Mouse (Mus musculus): ENCODE data around the gene Klhdc2.

Klhdc2 gene

DNA sequence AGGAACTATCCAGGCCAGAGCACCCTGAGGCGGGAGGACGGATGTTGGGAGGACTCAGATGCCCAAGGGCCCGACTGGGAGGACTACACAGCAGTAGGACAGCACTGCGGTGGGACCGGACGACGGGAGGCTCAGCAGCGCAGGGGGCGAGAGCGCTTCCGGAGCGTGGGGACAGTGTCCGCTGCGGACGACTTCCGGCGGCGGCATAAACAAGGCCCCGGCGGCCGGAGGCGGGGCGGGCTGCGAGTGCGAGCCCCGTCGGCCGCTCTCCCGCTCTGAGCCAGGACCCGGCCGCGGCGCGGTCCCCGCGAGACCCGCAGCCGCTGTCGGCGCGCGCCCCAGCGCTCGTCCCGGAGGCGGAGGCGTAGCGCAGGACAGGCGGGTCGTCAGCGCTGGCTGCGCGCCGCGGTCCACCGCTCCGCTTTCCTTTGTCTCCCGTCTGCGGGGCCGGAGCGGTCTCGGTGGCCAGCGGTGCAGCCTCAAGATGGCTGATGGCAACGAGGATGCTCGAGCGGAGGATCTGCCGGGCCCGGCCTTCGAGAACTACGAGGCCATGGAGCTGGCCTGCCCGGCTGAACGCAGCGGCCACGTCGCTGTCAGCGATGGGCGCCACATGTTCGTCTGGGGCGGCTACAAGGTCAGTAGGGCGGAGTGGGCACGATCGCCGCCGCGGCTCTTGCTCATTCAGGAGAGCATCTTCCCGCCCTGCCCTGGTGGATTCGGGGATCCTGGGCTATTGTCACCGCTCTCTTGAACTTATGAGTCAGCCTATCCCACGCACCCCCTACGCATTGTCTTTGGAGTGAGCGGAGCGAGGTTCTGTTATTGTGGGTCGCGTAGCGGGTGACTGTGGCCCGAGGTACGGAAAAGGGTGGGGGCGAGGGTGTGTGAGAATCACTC, at the start of gene Klhdc2:
TSS of gene Klhdc2 (plus strand) at position 171 of the 900 bp plus-strand sequence.
- DNase-seq: peak; percentile 58 to 74

DNA sequence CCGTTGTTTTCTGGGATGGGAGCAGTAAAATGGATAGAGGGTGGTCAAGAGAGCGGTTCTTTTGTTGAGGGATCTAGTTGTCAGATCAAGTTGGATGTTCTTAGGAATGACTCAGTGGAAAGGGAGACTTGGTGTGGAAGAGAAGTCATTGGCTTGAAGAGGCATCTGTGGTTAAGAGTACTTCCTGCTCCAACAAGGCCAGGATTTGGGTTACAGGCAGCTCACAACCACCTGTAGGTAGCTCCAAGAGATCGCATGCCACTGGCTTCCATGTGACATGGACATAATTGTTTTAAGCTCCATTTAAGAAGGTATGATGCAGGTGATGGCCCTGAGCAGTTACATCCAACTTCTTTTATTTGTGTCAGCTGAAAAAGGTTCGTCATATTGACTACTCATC, 46.7 kb upstream of the Klhdc2 start:
- DNase-seq: no peak

DNA sequence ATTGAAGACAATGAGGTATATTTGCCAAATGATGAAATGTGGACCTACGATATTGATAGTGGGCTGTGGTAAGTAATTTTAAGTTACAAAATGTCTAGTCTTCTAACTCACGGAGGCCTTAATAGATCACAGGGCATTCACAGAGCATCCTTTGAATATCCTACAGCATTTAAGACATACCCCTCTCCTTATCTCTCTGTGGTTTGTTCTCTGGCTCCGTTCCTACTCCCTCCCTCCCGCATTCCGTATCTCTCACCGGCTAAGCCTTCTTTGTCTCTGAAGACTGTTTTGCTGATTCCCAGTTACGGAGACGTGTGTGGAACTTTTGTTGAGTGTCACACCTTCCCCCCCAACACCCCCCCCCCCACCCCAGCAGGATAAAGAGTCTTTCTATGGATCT, 45.7 kb upstream of the Klhdc2 start:
- DNase-seq: no peak

DNA sequence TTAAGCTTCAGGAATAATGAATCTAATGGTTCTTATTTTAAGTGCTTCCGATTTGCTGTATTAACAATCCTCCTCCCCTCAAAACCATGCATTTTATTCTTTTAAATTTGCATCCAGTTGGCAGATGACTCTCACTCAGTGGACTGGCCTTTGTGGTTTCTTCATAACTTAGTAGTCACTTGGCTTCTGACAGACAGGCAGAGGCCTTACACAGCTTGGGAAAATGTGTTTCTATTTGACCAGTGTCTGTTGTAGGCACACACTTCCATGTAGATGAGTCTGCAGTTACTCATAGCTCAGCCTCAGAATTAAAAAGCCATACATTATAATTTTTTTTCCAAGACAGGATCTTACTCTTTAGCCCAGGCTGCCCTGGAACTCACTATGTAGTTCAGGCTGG, 42.7 kb upstream of the Klhdc2 start:
- no peak for DNase-seq

DNA sequence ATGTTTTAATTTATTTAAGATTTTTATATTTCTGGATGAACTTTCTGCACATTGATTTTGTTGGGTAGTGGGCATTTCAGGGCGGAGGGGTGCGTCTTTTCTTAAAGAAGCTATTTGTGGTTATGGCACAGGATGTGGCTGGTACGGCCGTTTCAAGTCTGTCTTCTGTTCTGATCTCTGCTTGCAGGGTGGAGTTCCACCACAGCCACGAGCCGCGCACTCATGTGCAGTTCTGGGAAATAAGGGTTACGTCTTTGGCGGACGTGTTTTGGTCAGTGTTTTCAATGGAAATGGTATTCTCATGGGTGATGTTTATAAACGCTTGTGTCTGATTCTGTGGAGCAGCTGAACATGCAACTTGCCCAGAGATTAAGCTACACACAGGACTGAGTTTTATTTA, 38.6 kb upstream of the Klhdc2 start:
- peak; percentile 19 to 31 for DNase-seq

DNA sequence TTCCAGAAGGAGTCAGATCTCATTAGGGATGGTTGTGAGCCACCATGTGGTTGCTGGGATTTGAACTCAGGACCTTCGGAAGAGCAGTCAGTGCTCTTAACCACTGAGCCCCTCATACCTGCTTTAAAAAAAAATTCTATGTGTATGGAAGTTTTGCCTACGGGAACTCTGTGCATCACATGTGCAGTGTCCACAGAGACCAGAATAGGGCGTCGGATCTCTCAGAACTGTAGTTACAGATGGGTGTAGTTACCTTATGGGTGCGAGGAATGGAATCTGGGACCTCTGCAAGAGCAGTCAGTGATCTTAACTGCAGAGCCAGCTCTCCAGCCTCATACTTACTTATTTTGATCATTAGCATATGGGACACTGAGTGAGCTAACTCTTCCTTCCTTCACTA, 34.2 kb upstream of the Klhdc2 start:
- no peak for DNase-seq

DNA sequence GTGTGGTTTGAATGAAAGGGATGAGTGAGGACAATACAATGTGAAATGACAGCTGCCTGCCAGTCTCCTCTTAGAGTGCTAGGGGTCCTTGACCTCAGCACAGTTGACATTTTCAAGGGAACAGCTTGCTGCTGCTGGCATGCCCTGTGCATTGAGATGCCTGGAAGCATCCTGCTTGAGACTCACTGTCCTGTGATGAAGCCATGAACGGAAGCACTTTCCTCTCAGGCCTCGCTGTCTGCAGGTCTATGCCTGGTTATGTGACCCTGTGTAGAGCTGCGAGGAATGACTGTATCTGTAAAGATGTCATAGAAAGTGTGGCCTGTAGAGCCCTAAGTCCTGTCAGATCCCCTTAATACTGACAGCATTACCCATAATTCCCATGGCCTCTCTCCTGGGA, 31.4 kb upstream of the Klhdc2 start:
- DNase-seq: no peak

DNA sequence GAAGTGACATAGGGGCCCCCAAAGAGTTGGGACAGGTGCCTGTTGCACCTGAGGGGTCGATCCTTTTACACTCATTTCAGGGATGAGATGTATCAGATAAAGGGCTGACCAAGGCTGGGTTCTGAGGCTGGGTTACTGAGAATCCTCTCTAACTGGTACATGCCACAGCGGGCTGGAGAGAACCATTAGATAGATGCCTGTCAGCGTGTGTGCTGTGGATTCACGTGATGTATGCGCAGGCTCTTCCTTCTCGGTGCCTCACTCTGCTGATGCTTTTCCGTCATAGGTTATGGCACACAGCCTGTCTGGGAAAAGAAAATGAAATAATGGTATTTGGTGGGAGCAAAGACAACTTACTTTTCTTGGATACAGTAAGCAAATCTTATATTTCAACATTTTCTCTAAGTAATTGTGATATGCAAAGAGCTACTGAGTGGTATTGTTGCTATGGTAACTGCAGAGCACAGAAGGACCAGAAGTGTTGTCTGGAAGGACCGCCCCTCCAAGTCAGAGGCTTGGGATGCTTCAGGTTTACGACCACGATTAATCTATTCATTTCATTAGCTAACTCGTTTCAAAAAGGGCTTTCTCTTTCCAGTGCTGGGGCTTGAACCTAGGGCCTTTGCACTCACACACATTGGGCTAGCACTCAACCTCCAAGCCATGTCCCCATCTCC, 28.4 kb upstream of the Klhdc2 start:
- no peak for DNase-seq

DNA sequence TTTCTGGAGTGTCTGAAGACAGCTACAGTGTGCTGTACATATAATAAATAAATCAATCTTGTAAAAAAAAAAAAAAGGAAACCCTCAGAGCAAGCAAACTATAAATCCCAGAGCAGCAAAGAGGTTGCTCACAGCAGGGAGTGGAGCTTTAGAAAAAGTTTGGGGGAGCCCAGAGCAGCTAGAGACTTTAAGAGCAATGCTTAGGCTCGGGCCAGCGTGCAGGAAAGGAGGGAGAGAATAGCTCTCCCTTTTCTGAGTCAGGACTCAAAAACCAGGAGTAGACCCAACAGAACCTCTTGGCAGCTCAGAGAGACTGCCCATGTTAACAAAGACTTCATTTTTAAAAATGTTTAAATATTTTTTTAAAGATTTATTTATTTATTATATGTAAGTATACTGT, 27.5 kb upstream of the Klhdc2 start:
- no peak for DNase-seq

DNA sequence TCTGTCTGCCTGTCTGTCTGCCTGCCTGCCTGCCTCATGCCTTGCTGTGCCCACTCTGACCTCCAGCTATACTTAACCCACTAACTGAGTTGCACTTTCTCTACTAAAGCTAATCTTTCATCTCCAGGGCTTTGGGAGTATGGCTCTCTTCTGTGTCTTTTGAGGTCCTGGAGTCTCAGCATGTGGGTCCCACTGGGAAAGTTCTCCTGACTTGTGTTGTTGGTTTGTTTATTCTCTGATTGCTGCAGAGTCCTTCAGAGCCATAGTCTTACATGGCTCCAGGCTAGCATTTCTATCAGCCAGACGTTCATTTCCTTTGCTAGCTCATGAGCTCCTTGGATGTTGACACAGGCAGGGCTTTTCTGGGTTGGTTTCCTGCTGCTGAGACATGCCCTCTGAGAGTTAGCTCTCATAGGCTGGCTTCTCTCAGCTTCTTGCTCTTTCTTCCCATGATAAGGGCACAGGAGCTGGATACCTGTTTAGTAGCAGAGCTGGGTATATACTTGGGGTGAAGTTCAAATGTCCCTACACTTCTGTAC, 16.5 kb upstream of the Klhdc2 start:
- no peak for DNase-seq

DNA sequence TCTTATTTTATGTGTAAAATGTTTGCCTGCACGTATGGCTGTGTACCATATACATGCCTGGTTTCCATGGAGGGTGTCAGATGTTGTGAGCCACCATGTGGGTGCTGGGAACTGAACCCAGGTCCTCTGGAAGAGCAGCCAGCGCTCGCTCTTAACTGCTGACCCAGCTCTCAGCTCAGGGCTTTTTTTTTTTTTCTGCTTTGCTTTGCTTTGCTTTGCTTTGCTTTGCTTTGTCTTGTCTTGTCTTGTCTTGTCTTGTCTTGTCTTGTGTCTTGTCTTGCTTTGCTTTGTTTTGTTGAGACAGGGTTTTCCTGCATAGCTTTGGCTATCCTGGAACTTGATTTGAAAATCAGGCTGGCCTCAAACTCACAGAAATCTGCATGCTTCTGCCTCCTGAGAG, 15.6 kb upstream of the Klhdc2 start:
- DNase-seq: no peak

DNA sequence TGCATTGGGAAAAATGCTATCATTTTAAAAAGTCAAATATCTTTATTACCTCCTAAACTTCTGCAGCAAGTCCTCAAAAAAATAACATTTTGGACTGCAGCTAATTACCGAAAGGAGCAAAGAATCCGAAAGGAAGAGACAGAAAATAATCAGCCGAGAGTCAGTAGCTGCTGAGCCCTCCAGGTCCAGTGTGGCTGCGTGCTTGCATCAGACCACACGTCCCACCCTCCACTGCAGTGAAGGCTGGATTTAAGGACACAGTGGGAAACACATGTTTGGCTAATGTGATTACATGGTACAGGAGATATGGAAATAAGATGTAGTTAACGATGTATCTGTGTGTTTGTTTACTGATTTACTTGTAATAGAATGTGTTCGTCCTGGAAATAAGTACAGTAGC, 13.3 kb upstream of the Klhdc2 start:
- DNase-seq: no peak

DNA sequence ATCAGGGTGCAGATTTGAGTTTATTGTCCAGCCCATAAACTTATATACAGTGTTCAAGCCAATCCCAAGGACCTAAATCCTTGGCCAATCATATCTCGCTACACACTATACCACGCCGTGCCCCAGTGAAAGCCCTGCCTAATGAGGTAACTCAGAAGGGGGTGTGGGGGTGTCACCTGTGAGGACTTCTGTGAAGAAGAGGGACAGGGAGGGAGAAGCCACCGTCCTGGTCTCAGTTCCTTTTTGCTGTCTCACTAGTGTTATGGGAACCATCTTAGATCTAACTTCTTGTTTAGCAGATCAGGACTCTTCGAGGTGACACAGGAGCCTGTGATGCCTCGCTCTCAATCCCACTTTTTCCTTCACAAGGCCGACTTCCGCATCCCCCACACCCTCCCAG, 8.9 kb upstream of the Klhdc2 start:
- DNase-seq: peak in 1 of 2 experiments; percentile 19

DNA sequence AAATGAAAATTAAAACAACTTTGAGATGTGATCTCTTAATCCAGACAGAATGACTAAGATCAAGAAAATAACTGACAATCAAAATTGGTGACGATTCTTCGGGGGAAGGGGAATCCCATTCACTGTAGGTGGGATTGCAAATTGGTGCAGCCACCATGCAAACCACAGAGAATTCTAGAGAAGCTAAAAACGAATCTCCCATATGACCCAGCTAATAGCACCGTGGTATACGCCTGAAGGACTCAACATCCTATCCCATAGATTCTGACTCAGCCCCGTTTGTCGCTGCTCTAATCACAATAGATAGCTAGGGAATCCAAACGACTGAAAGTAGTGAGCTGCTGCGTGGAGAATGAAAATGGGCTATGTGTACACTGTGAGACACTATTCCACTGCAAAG, 7.8 kb upstream of the Klhdc2 start:
- no peak for DNase-seq

DNA sequence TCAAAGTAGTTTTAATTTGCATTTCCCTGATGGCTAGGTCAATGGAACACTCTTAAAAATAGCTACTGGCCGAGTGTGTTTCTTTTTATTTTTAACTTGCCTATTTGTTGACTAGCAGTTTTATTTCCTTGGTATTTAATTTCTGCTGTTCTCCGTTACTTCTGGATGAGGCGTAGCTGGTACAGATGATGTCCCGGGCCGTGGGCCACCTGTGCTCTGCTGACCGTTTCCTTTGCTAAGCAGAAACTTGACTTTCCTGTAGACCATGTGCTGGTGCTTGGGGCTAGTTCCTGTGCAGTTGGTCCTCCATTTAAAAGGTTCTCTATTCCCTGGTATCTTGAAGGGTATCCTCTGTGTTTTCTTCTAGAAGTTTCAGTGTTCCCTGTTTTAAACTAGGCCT, 4.1 kb upstream of the Klhdc2 start:
- DNase-seq: no peak

DNA sequence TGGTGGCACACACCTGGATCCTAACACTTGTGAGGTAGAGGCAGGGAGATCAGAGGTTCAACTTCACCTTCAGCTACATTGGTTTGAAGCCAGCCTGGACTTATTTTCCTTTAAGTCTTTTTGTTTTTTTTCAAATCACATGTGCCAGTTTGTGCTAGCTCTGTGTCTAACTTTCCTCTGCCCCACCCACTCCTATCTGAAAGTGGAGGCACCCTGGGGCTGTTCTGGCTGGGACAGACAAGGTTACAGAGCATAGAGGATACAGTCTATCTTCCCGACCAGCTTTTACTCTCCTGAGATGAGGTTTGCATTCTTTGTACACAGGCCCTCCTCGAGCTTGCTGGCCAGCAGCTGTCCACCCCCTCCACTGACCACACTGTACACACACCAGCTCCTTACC, 2.7 kb upstream of the Klhdc2 start:
- no peak for DNase-seq

DNA sequence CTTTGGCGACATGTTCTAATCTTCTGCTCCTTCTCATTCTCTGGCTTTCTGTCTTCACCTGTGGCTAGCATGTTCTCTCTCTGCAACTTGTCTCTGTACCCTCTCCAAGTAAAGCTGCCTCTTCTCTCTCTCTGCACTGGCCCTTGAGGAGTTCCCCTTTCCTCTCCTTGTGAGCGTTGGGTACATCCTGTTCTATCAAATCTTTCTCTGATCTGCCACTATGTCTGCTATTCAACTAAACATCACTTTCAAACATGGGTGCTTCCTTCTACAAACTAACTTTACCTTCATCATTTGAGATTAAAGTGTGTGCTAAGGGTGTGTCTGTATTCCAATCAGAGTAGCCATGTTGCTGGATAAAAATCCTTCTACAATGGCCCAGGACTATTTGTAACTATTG, 1.5 kb upstream of the Klhdc2 start:
- DNase-seq: no peak

DNA sequence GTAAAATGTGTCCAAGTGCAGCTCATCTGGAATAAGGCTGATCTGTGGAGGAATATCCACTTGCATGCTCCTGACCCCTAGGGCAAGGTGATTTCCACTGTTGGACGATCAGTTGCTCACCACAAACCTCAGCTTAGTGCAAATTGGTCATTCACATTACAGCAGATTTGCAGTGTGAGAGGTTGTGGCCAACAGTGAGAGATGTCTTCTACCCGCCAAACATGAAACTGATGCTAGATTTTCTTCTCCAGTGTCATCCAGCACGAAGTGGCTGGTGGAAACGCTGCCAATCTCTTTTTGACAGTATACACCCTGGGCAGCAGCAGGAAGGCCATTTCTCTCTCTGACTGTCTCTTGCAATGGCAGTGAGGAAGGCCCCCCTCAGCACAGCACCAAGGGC, 830 bp upstream of the Klhdc2 start:
- no peak for DNase-seq

DNA sequence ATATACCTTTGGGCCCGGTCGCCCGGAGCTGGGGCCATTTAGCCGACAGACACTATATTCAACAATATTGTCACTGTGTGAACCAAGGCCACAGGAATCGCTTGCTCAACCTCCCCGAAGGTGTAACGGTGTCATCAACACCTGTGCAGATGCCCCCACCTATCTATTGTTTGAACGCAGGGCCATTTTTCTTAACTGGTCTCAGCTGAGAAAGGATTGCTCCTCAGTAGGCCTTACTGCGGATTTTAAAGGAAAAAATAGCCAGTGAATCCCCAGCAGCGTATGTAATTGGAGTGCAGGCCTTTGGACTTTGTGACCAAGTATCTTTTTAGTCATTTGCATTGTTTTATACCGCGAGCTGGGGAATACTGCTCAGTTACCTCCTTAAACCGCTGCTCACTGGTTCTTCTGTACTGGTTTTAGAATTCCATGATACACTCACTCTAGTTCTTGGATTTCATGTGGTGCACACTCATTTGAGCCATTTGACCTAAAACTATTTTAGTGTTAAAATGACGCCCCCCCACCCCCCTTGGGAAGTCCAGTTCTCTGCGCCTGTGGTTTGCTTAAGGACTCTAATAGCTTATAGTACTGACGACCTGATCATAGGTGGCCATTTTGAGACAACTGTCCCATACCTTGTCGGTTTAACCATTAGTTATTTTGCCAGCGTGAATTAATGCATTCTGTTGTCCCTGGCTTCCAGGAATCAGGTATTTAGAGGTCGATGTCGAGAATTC, 1.1 kb downstream of the Klhdc2 start:
- no peak for DNase-seq

DNA sequence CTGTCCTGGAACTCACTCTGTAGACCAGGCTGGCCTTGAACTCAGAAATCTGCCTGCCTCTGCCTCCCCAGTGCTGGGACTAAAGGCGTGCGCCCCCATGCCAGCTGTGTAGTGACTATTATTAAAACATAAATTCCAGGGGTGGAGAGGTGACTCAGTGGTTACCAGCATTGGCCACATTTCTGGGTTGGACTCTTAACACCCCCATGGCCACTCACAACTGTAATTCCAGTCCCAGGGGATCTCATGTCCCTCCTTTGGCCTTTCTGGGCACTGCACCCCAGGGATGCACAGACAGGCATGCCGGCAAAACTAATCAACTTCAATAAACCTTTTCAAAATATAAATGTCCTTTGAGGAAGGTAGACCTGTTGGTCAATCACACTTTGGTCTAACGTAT, 1.8 kb downstream of the Klhdc2 start:
- DNase-seq: no peak

DNA sequence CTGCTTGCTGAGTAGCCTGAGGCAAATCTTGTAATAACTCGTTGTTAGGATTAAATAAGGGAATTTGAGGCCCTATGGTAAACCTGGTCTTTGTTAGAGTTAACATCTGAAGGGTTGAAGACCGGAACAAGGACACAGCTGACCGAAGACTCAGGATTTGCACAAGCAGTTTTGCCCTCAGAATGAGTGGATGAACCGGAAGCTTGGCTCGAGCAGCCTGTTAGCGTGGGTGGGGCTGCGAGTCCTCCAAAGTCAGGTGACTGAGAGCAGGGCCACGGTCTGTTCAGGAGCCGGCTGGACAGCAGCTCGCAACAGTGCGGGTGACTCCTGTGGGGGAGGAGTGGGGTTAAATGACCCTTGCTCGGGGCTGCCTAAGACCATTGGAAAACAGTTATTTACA, 2.8 kb downstream of the Klhdc2 start:
- no peak for DNase-seq

DNA sequence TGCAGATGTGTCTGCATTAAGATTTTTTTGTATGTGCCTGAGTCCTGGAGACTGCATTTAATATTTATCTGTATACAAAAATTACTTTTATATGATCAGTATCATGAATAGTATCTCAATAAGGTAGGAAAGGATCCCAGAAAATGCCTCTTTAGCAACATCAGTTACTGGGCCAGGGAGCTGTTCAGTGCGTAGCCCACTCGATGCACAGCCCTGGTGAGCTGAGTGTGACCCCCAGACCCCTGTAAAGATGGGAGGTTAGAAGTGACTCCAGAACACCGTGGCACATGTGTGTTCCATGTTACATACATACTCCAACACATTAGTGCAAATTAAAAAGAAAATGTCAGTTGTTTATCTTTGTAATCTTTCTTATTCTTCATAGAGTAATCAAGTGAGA, 3.4 kb downstream of the Klhdc2 start:
- no peak for DNase-seq

DNA sequence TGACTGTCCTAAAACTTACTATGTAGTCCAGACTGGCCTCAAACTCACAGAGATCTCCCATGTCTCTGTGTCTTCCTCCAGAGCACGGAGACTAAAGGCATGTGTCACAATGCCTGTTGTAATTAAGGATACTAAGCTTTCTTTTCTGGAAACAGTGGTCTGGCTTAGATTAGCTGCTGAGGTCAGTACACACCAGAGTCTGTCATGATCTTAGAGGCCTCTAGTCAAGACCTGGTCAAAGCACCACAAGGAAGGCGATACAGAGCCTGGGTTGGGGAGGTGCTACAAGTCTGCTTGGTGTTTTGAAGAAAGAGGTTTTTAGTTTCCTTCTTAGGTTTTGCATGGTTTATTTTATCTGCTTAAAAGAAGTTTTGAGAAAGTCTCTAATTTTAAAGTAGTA, 3.9 kb downstream of the Klhdc2 start:
- no peak for DNase-seq

DNA sequence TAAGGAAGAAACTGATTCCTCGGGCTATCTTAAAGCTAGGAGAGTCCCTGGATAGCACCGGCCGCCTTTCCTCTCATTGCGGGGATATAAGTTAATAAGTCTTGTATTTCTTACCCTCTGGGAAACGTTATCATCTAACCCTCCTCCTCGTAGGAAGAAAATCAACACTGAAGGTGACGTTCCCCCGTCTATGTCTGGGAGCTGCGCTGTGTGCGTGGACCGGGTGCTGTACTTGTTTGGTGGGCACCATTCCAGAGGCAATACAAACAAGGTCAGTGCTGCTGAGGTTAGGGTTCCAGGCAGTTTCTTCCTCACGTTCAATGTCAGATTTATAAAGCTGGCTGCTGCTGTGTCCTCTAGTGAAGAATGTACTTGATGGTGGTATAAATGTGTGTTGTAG, 5.7 kb downstream of the Klhdc2 start:
- DNase-seq: no peak

Data from spleen, adult 18-20 months (tissue).